Mouse (Mus musculus) liver, embryonic 14.5 days (tissue): ENCODE measurements around the gene Tubb2b. TPM values are rescaled to one million over a fixed set of nuclear protein-coding genes. Genes with fewer than 3 reads are reported as not detected.
A peak's percentile ranks its signal among the peaks of the same experiment; 100 is the strongest.

Experiments used
- ATAC-seq: fragments of 200-750 bp; cut with Nextera tagmentation; 2 replicates; pipeline ENCODE4 v1.8.0; 2017; ENCODE audit warnings: moderate number of reproducible peaks, mild to moderate bottlenecking, moderate library complexity; ENCODE audit not compliant: insufficient read depth
- DNase-seq, 3 experiments: peaks; one replicate each; pipeline ENCODE4 v3.0.0-alpha.2; 2012 to 2013; ENCODE audit warnings: low read depth in 3 of 3, low spot score in 3 of 3
- H3K27ac ChIP-seq: fragments of 300-500 bp; sonication (generic); 2 replicates; pipeline ENCODE4 v1.5.1; 2014; ENCODE audit warnings: moderate library complexity, mild to moderate bottlenecking, control low read depth, inconsistent platforms
- H3K27me3 ChIP-seq: fragments of 300-500 bp; sonication (generic); 2 replicates; pipeline ENCODE4 v1.6.1; 2014; ENCODE audit warnings: mild to moderate bottlenecking, low read length, moderate library complexity; ENCODE audit not compliant: control insufficient read depth, insufficient read depth
- H3K36me3 ChIP-seq: fragments of 300-500 bp; sonication (generic); replicated peaks from 2 replicates; pipeline ENCODE4 v1.6.1; 2014; ENCODE audit warnings: low read depth; ENCODE audit not compliant: control insufficient read depth, insufficient read depth
- H3K4me1 ChIP-seq, 2 experiments: fragments of 200-500 bp in 1 of 2; fragments of 300-500 bp in 1 of 2; sonication (generic) in 1 of 2; replicated peaks; 2 replicates each; pipeline ENCODE4 v1.6.1; 2012 to 2014; ENCODE audit warnings: antibody characterized with exemption in 1 of 2, inconsistent platforms in 1 of 2, low read length in 1 of 2; ENCODE audit not compliant: control insufficient read depth in 2 of 2, insufficient read depth in 2 of 2
- H3K4me2 ChIP-seq: fragments of 300-500 bp; sonication (generic); 2 replicates; pipeline ENCODE4 v1.6.1; 2014; ENCODE audit warnings: low read depth, mild to moderate bottlenecking, control low read depth, moderate library complexity
- H3K4me3 ChIP-seq, 2 experiments: fragments of 200-500 bp in 1 of 2; fragments of 300-500 bp in 1 of 2; sonication (generic) in 1 of 2; 2 replicates each; pipeline ENCODE4 v1.5.1; 2012 to 2014; ENCODE audit warnings: low read depth in 2 of 2, low read length in 2 of 2, mild to moderate bottlenecking in 2 of 2, control low read depth in 1 of 2, inconsistent platforms in 1 of 2, moderate library complexity in 1 of 2; ENCODE audit not compliant: insufficient read depth in 1 of 2
- H3K9ac ChIP-seq: fragments of 300-500 bp; sonication (generic); replicated peaks from 2 replicates; pipeline ENCODE4 v1.6.1; 2014; ENCODE audit warnings: mild to moderate bottlenecking, control low read depth, moderate library complexity
- H3K9me3 ChIP-seq: fragments of 300-500 bp; sonication (generic); 2 replicates; pipeline ENCODE4 v1.6.1; 2016; ENCODE audit warnings: low read length, mixed read lengths; ENCODE audit not compliant: control insufficient read depth
- CTCF ChIP-seq: IDR thresholded peaks from 2 replicates; pipeline ENCODE4 v1.5.1; 2016; ENCODE audit warnings: antibody characterized with exemption, low read depth, control low read depth
- EP300 ChIP-seq: IDR thresholded peaks from 2 replicates; pipeline ENCODE4 v1.6.1; 2016; ENCODE audit warnings: antibody characterized with exemption, low read depth
- WGBS: fragments of 180-500 bp; shearing (Covaris S2); extraction: QIAGEN DNeasy Blood & Tissue Kit; methylation state at CpG from one replicate; pipeline ENCODE4 v1.1.7; 2014; ENCODE audit not compliant: insufficient replicate concordance; 5-methylcytosine and 5-hydroxymethylcytosine counted together
- polyA plus RNA-seq, 2 experiments: library from polyadenylated mRNA; depleted of rRNA in 1 of 2; stranded (reverse) in 1 of 2; unstranded in 1 of 2; fragments of >200 nt; fragmentation: Nextera tagmentation in 1 of 2; extraction: Ambion mirVana in 1 of 2; gene quantifications; 2 replicates each; pipeline versions ENCODE4 v1.2.1 to v1.2.3; 2012 to 2014

Gene Tubb2b
- polyA plus RNA-seq, 2 experiments = 0.29 to 2.7 TPM

DNA sequence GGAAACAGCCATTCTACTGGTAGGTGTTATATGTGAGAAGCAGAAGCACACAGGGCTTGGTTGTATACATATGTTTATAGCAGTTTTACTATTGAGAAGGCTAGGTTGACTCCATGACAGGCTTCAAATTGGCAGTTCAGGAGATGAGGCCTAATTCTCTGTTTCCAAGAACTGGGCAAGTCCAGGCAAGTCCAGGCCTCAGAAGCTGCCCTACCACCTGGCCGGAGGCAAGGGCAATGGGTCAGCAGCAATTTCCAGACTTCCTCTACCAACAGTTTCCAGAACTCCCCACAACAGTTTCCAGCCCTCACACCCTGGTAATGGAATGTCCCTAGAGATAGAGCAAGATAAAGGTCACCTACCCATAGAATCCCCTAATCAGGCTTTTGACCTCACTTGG, 29.7 kb upstream of the Tubb2b start:
- H3K4me1 ChIP-seq = peaks cover 10 to 16% of the 10 kb centered on the region in 2 experiments
- 65% methylated on average over 1 of the region's 1 CpGs for WGBS
- no peak overlapping the region for H3K4me2 ChIP-seq
- ATAC-seq (no peak), DNase-seq (no peak)
- no peak overlapping the region for H3K9ac ChIP-seq
- no peak for TF ChIP-seq EP300
- TF ChIP-seq CTCF = no peak
- H3K27ac ChIP-seq = no peak overlapping the region
- H3K9me3 ChIP-seq = no peaks in the 10 kb centered on the region
- no peak overlapping the region for H3K4me3 ChIP-seq
- no peaks in the 10 kb centered on the region for H3K36me3 ChIP-seq
- no peaks in the 10 kb centered on the region for H3K27me3 ChIP-seq

DNA sequence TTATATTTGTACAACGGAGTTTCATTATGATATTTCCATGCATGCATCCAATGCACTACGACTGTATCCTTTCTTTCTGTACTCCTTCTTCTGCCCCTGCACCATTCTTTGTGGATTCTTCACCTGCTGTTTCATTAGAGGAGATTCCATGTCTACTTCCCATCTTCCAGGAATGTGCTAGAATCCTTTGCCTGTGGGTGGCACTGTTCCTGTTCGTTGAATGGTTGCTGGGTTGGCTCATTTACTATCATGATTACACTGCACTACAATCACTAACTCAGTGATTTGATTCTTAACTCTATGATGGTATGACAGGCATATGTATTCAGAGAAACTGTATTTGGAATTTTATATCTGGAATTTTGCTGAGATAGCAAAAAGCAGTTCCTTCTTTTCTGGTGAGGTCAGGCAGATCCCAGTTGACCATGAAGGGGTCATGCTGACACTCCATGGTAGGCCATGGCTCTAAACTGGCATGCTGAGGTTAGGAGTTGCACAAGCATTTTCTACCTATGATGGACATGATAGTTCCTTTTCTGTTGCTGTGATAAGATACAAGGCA, 27.4 kb upstream of the Tubb2b start:
- no peak overlapping the region for H3K9ac ChIP-seq
- WGBS = 74% methylated on average over 3 of the region's 3 CpGs
- H3K36me3 ChIP-seq = no peaks in the 10 kb centered on the region
- H3K27me3 ChIP-seq = no peaks in the 10 kb centered on the region
- no peak for TF ChIP-seq EP300
- TF ChIP-seq CTCF = no peak
- ATAC-seq (no peak), DNase-seq (no peak)
- no peak overlapping the region for H3K4me3 ChIP-seq
- no peak overlapping the region for H3K4me2 ChIP-seq
- no peaks in the 10 kb centered on the region for H3K9me3 ChIP-seq
- H3K27ac ChIP-seq = no peak overlapping the region
- H3K4me1 ChIP-seq = peaks cover 5 to 10% of the 10 kb centered on the region in 2 experiments

DNA sequence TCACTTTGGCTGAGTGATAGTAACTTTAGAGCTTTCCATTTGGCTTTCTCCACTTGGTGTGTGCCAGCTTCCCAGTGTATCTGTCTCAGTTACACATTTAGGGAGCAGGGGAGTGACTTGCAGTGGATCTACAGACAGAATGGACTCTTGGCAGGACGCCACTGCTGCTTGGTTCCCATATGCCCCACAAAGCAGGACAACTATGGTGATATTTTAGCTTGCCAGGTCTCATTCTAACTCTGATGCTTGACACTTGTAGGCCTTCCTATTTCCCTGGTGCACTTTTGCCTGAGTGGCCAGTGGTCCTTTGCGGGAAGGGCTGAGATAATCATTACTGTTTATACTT, 26.5 kb upstream of the Tubb2b start:
- Histone ChIP-seq H3K9ac (no peak overlapping the region), H3K4me2 (no peak overlapping the region), H3K27ac (no peak overlapping the region), H3K4me3 (no peak overlapping the region), H3K27me3 (no peaks in the 10 kb centered on the region), H3K36me3 (no peaks in the 10 kb centered on the region), H3K4me1 (0 out of 4 replicates have a peak, but pooled peaks cover 0 to 2% of the 10 kb centered on the region in 2 experiments), H3K9me3 (no peaks in the 10 kb centered on the region)
- ATAC-seq (no peak), DNase-seq (no peak)
- TF ChIP-seq EP300 (no peak), CTCF (no peak)
- 62% methylated on average over 2 of the region's 2 CpGs for WGBS

DNA sequence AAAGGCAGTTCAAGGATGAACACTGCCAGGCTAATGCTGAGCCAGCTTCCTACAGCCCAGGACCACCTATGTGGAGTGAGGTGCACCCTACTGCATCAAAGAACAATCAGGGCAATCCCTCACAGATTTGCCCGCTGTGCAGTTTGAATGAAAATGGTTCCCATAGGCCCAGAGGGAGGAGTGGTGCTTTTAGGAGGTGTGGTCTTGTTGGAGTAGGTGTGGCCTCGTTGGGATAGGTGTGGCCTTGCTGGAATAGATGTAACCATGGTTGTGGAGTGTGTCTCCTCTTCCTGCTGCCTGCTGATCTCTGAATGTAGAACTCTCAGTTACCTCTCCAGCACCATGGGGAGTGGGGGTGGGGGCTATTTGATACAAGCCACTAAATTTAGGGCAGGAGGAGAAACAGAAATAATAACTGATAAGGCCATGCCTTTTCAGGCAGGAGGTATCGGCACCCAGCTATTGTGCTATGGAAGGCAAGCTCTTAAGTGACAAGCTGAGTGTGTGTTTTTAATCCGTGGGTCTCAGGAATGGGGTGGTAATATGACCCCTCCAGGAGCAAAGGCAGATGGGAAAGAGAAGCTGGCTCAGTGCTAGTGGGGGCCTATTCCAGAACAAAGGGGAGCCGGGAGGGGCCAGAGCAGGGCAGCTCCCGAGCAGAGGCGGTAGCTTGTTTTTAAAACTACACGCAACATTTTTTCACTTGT, 26.0 kb upstream of the Tubb2b start:
- H3K4me3 ChIP-seq = no peak overlapping the region
- no peak overlapping the region for H3K4me2 ChIP-seq
- no peak overlapping the region for H3K27ac ChIP-seq
- H3K9me3 ChIP-seq = no peaks in the 10 kb centered on the region
- no peaks in the 10 kb centered on the region for H3K36me3 ChIP-seq
- 0 out of 4 replicates have a peak, but pooled peaks cover 0 to 2% of the 10 kb centered on the region in 2 experiments for H3K4me1 ChIP-seq
- no peaks in the 10 kb centered on the region for H3K27me3 ChIP-seq
- DNase-seq (no peak), ATAC-seq (no peak)
- TF ChIP-seq EP300 = no peak
- TF ChIP-seq CTCF = no peak
- WGBS = 57% methylated on average over 8 of the region's 8 CpGs
- no peak overlapping the region for H3K9ac ChIP-seq

- Histone ChIP-seq H3K27ac (no peak overlapping the region), H3K4me2 (peak overlapping the region; percentile 29; the same call in 1 of the 2 replicates), H3K36me3 (no peaks in the 10 kb centered on the region), H3K9me3 (no peaks in the 10 kb centered on the region), H3K4me1 (0 out of 4 replicates have a peak, but pooled peaks cover 0 to 2% of the 10 kb centered on the region in 2 experiments), H3K9ac (no peak overlapping the region), H3K4me3 (peak overlapping the region in 1 of 2 experiments; percentile 14; a peak in 2 of 4 replicates), H3K27me3 (peaks cover 6% of the 10 kb centered on the region)
- DNase-seq (peak in 1 of 3 experiments; percentile 28), ATAC-seq (no peak)
- peak; percentile 62 for TF ChIP-seq CTCF
- no peak for TF ChIP-seq EP300
- 25% methylated on average over 3 of the region's 3 CpGs for WGBS
Observed at GRCm38 (mm10) chr13:34154931-34155272, 24.6 kb upstream of the Tubb2b start.
